Mouse (Mus musculus) cerebellum, adult 9-10 months (tissue): ENCODE data around the gene Neo1.

Experiments used
- DNase-seq: peaks from one replicate; pipeline ENCODE4 v3.0.0; 2022

Gene Neo1

GRCm38 (mm10) chr9:59036159-59036731 lies at the start of gene Neo1:
TSS of gene Neo1 (minus strand) at chr9:59036441.
- DNase-seq = peak; percentile 94

GRCm38 (mm10) chr9:59075632-59076031 lies 39.4 kb upstream of the Neo1 start:
- DNase-seq = no peak

GRCm38 (mm10) chr9:59073887-59074286 lies 37.6 kb upstream of the Neo1 start:
- DNase-seq = no peak

GRCm38 (mm10) chr9:59072076-59072777 lies 36.0 kb upstream of the Neo1 start:
- no peak for DNase-seq

- no peak for DNase-seq
Observed at GRCm38 (mm10) chr9:59071220-59071977, 35.2 kb upstream of the Neo1 start.

GRCm38 (mm10) chr9:59070216-59070615 lies 34.0 kb upstream of the Neo1 start:
- DNase-seq = no peak

GRCm38 (mm10) chr9:59065616-59066301 lies 29.5 kb upstream of the Neo1 start:
- no peak for DNase-seq

- DNase-seq = no peak
Observed at GRCm38 (mm10) chr9:59062409-59062808, 26.2 kb upstream of the Neo1 start.

GRCm38 (mm10) chr9:59060026-59060605 lies 23.9 kb upstream of the Neo1 start:
- DNase-seq = no peak

- DNase-seq = no peak
Observed at GRCm38 (mm10) chr9:59059158-59059557, 22.9 kb upstream of the Neo1 start.

GRCm38 (mm10) chr9:59058060-59058459 lies 21.8 kb upstream of the Neo1 start:
- DNase-seq = no peak

- DNase-seq = no peak
Observed at GRCm38 (mm10) chr9:59056281-59056680, 20.0 kb upstream of the Neo1 start.

GRCm38 (mm10) chr9:59041805-59042204 lies 5.6 kb upstream of the Neo1 start:
- no peak for DNase-seq

GRCm38 (mm10) chr9:59036732-59037341 lies 596 bp upstream of the Neo1 start:
- no peak for DNase-seq

- peak; percentile 71 for DNase-seq
Observed at GRCm38 (mm10) chr9:59035342-59036158, 691 bp downstream of the Neo1 start.

GRCm38 (mm10) chr9:59034836-59035235 lies 1.4 kb downstream of the Neo1 start:
- no peak for DNase-seq

GRCm38 (mm10) chr9:59033492-59033891 lies 2.7 kb downstream of the Neo1 start:
- no peak for DNase-seq

- no peak for DNase-seq
Observed at GRCm38 (mm10) chr9:59024245-59024844, 11.9 kb downstream of the Neo1 start.

GRCm38 (mm10) chr9:59016060-59016719 lies 20.1 kb downstream of the Neo1 start:
- DNase-seq = no peak

GRCm38 (mm10) chr9:59013365-59013764 lies 22.9 kb downstream of the Neo1 start:
- peak; percentile 82 for DNase-seq
